Mouse (Mus musculus): ENCODE measurements at regions not wholly inside any gene's neighbourhood (a gene's known extent, or its start where the extent isn't known, plus 50 kb on each side); places are given as distances from the start of the nearest gene placed in this dataset.
A peak's percentile ranks its signal among the peaks of the same experiment; 100 is the strongest.

DNA sequence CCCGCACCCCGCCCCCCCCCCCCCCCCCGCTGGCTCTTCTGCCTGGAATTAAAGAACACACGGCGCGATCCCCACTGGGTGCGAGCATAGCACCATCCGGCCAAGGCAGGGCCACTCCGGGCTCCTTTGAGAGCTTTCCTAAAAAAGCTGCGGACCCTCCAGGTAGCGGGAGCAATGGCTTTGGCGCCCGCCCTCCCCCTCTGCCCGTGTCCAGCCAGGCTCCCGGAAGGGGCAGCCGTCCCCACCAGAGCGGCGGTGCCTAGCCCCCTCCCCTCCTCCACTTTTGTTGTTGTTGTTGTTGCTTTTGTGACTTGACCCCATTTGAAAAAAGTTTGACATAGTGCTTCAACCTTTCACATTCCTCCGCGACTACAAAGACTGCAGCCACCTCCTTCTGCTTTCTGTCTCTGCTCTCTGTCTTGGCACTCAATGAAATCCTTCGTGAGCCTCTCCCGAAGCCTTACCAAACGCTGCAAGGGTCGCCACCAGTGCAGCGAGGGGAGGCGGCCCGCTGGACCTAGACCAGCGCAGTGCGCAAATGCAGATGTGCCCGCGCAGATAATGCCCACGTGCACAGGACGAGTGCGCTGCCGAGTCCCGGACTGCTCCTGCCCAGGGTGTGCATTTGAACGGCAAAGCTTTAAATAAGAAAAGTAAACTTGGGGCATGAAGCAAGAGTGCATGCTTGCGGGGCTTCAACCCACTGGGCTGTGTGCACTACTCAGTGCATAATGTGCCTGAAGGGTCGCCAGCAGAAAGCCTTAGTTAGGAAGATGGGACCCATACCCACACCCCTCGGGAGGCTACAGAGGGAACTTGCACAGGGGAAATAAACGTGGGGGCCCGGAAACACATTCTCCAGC, 179.0 kb upstream of the Xlr start:
- no peak for ATAC-seq (ENCODE audit: low FRiP score, low read depth)
- Histone ChIP-seq H3K4me2 (replicated peaks) (peak overlapping the region; percentile 73), H3K4me3 (peak overlapping the region; percentile 42), H3K9ac (no peak overlapping the region; the same call in 1 of the 2 replicates), H3K36me3 (no peaks in the 10 kb centered on the region), H3K27me3 (peaks cover 12% of the 10 kb centered on the region; the same call in 1 of the 2 replicates), H3K4me1 (no peaks in the 10 kb centered on the region), H3K27ac (no peak overlapping the region), H3K9me3 (no peaks in the 10 kb centered on the region)
- 16% methylated on average over 42 of the region's 42 CpGs for WGBS

DNA sequence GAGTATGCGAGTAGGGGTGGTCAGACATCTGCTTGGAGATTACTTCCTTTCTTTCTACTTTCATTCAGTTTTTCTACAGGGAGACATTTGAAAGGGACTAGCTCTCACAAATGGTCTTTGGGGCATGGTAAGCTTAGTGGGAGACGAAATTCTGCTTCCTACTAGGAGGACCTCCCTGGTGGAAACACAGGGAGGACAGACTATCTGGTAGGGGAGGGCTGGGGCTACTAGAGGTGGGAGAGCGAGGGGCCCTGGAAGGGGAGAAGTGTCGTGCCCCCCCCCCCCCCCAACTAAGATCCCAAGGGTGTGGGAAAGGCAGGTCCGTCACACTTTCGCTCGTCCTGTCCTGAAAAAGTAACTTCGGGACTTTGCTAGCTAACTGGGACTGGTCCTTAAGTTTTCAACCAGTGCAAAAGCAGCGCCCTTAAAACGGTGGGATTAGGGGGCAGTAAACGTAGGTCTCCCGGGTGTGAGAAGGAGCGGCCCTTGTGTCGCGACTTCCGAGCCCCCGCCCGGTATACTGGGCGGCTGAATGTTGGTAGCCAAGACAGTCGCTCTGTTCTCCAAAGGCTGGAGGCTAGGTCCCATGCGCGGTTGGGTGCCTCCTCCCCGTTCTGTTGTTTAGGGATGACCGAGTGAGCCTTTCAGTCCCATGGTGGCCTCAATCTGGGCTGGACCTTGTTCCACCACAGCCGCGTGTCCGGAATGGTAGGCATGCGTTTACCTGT, 178.2 kb upstream of the Xlr start:
- ATAC-seq (ENCODE audit: low FRiP score, low read depth): no peak
- Histone ChIP-seq H3K9me3 (no peaks in the 10 kb centered on the region), H3K9ac (no peak overlapping the region), H3K27me3 (peaks cover 12% of the 10 kb centered on the region; the same call in 1 of the 2 replicates), H3K27ac (no peak overlapping the region), H3K4me3 (peak overlapping the region; percentile 42), H3K4me1 (no peaks in the 10 kb centered on the region), H3K36me3 (no peaks in the 10 kb centered on the region), H3K4me2 (replicated peaks) (peak overlapping the region; percentile 73)
- 20% methylated on average over 26 of the region's 28 CpGs for WGBS

DNA sequence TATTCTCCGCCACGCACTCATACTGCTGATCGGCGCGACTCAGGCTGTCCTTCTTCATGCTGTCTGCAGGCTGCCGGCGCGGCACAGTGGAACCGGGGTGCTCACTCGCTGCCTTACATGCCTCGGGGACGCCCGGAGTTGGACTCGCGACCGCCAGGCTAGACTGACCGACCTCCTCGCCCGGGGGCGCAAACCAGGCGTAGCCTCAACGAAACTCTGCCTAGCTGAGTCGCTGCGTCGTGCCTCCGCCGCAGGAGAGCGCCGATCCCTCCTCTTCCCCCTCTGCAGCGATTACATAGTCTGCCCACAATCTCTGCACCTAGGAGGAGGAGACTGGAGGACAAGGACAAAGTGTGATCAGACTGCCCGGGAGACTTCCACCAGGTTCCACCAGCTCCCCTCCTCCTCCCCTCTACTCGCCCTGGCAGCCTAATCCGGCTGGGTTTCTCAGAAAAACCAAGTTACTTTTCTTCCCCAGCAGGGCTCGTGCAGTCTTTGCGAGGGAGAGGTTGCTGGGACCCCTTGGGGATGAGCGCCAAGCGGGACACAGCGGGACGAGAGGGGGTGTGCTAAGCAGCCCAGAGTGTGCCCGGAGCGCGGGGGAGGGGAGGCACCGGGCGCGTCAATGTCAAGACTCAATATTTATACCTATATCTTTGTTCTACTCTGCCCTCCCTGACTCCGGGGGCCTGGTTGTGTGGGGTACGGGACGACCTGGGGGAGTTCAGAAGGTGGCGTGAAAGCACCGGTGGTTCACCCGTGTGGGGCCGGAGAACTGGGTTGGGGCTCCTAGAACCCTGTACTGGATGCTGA, 177.4 kb upstream of the Xlr start:
- Histone ChIP-seq H3K27me3 (peaks cover 12% of the 10 kb centered on the region; the same call in 1 of the 2 replicates), H3K4me3 (peak overlapping the region; percentile 42), H3K27ac (no peak overlapping the region), H3K9ac (peak overlapping the region; percentile 36), H3K4me2 (replicated peaks) (peak overlapping the region; percentile 73), H3K9me3 (no peaks in the 10 kb centered on the region), H3K4me1 (no peaks in the 10 kb centered on the region), H3K36me3 (no peaks in the 10 kb centered on the region)
- ATAC-seq (ENCODE audit: low FRiP score, low read depth): no peak
- 18% methylated on average over 51 of the region's 52 CpGs for WGBS

Measured in limb, embryonic 13.5 days (tissue).